Mouse (Mus musculus) midbrain, embryonic 16.5 days (tissue): ENCODE results near the gene Esr2. TPM values are rescaled to one million over a fixed set of nuclear protein-coding genes. Genes with fewer than 3 reads are reported as not detected.

Source experiments
- ATAC-seq: fragments of 200-750 bp; cut with Nextera tagmentation; 2 replicates; pipeline ENCODE4 v1.8.0; 2017; ENCODE audit warnings: moderate TSS enrichment
- H3K27ac ChIP-seq: fragments of 300-500 bp; sonication (generic); 2 replicates; pipeline ENCODE4 v1.5.1; 2014; ENCODE audit warnings: mild to moderate bottlenecking, low read length, mixed read lengths
- H3K27me3 ChIP-seq: fragments of 300-500 bp; sonication (generic); 2 replicates; pipeline ENCODE4 v1.6.1; 2014; ENCODE audit warnings: low read depth, low read length, mixed read lengths; ENCODE audit not compliant: control insufficient read depth, insufficient read depth
- H3K36me3 ChIP-seq: fragments of 300-500 bp; sonication (generic); 2 replicates; pipeline ENCODE4 v1.6.1; 2014; ENCODE audit warnings: mild to moderate bottlenecking, low read length, moderate library complexity, mixed read lengths; ENCODE audit not compliant: control insufficient read depth, insufficient read depth
- H3K4me1 ChIP-seq: fragments of 300-500 bp; sonication (generic); 2 replicates; pipeline ENCODE4 v1.6.1; 2014; ENCODE audit warnings: mild to moderate bottlenecking, low read length, mixed read lengths; ENCODE audit not compliant: control insufficient read depth, insufficient read depth
- H3K4me2 ChIP-seq: fragments of 300-500 bp; sonication (generic); 2 replicates; pipeline ENCODE4 v1.6.1; 2014; ENCODE audit warnings: mild to moderate bottlenecking, low read length, mixed read lengths
- H3K4me3 ChIP-seq: fragments of 300-500 bp; sonication (generic); 2 replicates; pipeline ENCODE4 v1.5.1; 2014; ENCODE audit warnings: low read depth, mild to moderate bottlenecking, low read length, moderate library complexity, mixed read lengths
- H3K9ac ChIP-seq: fragments of 300-500 bp; sonication (generic); 2 replicates; pipeline ENCODE4 v1.6.1; 2014; ENCODE audit warnings: low read depth, low read length, mixed read lengths
- H3K9me3 ChIP-seq: fragments of 300-500 bp; sonication (generic); replicated peaks from 2 replicates; pipeline ENCODE4 v1.6.1; 2014; ENCODE audit warnings: mild to moderate bottlenecking, low read length, mixed read lengths; ENCODE audit not compliant: control insufficient read depth, poor library complexity, severe bottlenecking
- WGBS: fragments of 180-500 bp; shearing (Covaris S2); extraction: QIAGEN DNeasy Blood & Tissue Kit; methylation state at CpG from one replicate; pipeline ENCODE4 v1.1.7; 2014; 5-methylcytosine and 5-hydroxymethylcytosine counted together
- polyA plus RNA-seq: library from polyadenylated mRNA; unstranded; fragments of >200 nt; fragmentation: Nextera tagmentation; extraction: Ambion mirVana; gene quantifications from 2 replicates; pipeline ENCODE4 v1.2.1, GENCODE M21; 2015

The Esr2 gene
- polyA plus RNA-seq, 1 experiment from 2014 or later = 0.44 TPM

- no peak for ATAC-seq
- peaks cover 28% of the 10 kb centered on the region for H3K4me1 ChIP-seq
- WGBS = 89% methylated on average over 9 of the region's 9 CpGs
- H3K36me3 ChIP-seq = peaks cover 10% of the 10 kb centered on the region; the same call in 1 of the 2 replicates
- H3K9ac ChIP-seq = no peak overlapping the region
- no peak overlapping the region for H3K4me3 ChIP-seq
- no peaks in the 10 kb centered on the region for H3K27me3 ChIP-seq
- no peaks in the 10 kb centered on the region for H3K9me3 ChIP-seq
- no peak overlapping the region for H3K27ac ChIP-seq
- H3K4me2 ChIP-seq = no peak overlapping the region
Observed at GRCm38 (mm10) chr12:76085066-76085465, 92.0 kb downstream of the Esr2 start.

GRCm38 (mm10) chr12:76081557-76082211 lies 95.4 kb downstream of the Esr2 start:
- peak overlapping the region; percentile 93 for H3K27ac ChIP-seq
- H3K36me3 ChIP-seq = no peaks in the 10 kb centered on the region
- H3K4me2 ChIP-seq = peak overlapping the region; percentile 61
- H3K27me3 ChIP-seq = no peaks in the 10 kb centered on the region
- H3K9ac ChIP-seq = peak overlapping the region; percentile 74
- H3K4me3 ChIP-seq = peak overlapping the region; percentile 50
- peaks cover 28% of the 10 kb centered on the region for H3K4me1 ChIP-seq
- 3% methylated on average over 22 of the region's 22 CpGs for WGBS
- ATAC-seq = peak; percentile 97
- H3K9me3 ChIP-seq = no peaks in the 10 kb centered on the region

DNA sequence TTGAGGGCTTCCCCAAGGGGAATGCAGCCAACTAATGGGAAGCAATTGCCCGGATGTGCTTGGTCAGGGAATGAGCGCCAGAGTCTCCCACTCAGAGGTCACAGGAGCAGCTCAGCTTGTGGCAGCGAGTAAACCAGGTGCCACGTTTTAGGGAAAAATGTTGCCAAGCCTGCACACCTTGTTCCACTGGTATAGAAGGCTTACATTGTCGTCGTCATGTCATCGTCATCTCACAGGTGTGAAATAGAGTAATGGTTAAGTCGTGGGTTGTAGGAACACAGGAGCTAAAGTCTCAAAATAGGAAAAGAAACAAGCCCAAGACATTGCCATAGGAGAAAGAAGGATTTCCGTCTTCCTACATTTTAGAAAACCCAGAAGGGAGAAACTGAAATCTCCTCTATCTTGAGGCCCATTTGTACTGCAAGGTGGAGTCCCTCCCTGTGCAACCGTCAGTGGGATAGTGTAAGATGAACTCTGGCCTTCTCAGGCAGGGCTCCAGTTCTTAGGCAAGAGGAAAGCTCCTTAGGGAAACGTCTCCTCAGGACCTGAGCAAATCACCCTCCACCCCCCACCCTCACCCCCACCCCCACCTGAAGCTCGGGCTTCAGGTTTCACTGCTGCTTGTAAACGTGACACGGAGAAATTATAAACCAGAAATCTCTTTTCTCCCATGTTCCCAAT lies 96.0 kb downstream of the Esr2 start:
- Histone ChIP-seq H3K9me3 (no peaks in the 10 kb centered on the region), H3K27ac (peak overlapping the region; percentile 93), H3K36me3 (no peaks in the 10 kb centered on the region), H3K4me1 (peaks cover 28% of the 10 kb centered on the region), H3K4me3 (peak overlapping the region; percentile 50), H3K4me2 (peak overlapping the region; percentile 61), H3K9ac (peak overlapping the region; percentile 74), H3K27me3 (no peaks in the 10 kb centered on the region)
- ATAC-seq = peak; percentile 30; the same call in 1 of the 2 replicates
- 43% methylated on average over 14 of the region's 14 CpGs for whole genome bisulfite sequencing

GRCm38 (mm10) chr12:76073981-76074380 lies 103.1 kb downstream of the Esr2 start:
- H3K27ac ChIP-seq = no peak overlapping the region
- WGBS = 33% methylated on average over 7 of the region's 7 CpGs
- no peak overlapping the region for H3K4me2 ChIP-seq
- peaks cover 3% of the 10 kb centered on the region for H3K4me1 ChIP-seq
- no peaks in the 10 kb centered on the region for H3K27me3 ChIP-seq
- no peaks in the 10 kb centered on the region for H3K9me3 ChIP-seq
- H3K36me3 ChIP-seq = no peaks in the 10 kb centered on the region
- H3K9ac ChIP-seq = no peak overlapping the region
- no peak for ATAC-seq
- H3K4me3 ChIP-seq = no peak overlapping the region

DNA sequence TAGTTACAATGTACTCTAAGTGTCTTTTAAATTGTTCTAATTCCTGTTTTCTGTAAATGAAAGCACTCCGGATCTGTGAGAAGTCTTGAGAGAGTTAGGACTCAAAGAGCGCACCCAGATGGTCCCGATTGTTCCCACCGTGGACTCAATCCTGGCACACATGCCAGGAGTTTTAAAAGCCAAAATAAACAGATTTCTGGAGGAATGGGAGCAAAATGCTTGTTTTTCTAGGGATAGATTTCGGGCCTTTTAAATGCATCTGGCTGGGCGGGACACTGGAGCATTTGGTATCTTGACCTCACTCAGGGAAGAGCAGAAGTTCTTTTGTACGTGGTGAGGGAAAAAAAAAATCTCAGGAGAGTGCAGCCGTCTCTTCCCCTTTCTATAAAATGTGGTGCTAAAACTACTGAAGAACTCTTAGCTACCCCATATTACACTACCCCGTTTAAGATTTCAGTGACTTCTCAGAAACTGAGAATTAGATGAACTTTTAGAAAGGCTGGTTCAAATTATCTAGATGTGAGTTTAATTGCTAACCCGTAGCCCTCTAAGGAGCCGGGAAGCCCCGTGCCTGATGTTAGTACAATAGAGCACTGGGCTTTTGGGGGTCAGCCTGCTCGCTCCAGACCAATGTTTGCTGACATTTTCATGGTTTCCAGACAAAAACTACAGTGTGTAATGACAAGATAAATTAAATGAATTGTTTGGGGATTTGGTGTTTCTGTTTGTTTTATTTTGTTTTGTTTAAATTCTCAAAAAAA lies 103.8 kb downstream of the Esr2 start:
- Histone ChIP-seq H3K4me3 (no peak overlapping the region), H3K9ac (no peak overlapping the region), H3K27me3 (no peaks in the 10 kb centered on the region), H3K4me2 (no peak overlapping the region), H3K27ac (no peak overlapping the region), H3K4me1 (peaks cover 3% of the 10 kb centered on the region), H3K9me3 (no peaks in the 10 kb centered on the region), H3K36me3 (no peaks in the 10 kb centered on the region)
- 16% methylated on average over 13 of the region's 13 CpGs for WGBS
- no peak for ATAC-seq

- peaks cover 3% of the 10 kb centered on the region for H3K4me1 ChIP-seq
- ATAC-seq = no peak
- H3K27me3 ChIP-seq = no peaks in the 10 kb centered on the region
- WGBS = 11% methylated on average over 19 of the region's 19 CpGs
- peak overlapping the region; percentile 12; the same call in 1 of the 2 replicates for H3K4me2 ChIP-seq
- H3K27ac ChIP-seq = no peak overlapping the region; the same call in 1 of the 2 replicates
- no peaks in the 10 kb centered on the region for H3K9me3 ChIP-seq
- no peak overlapping the region for H3K4me3 ChIP-seq
- H3K9ac ChIP-seq = peak overlapping the region; percentile 11; the same call in 1 of the 2 replicates
- no peaks in the 10 kb centered on the region for H3K36me3 ChIP-seq
Observed at GRCm38 (mm10) chr12:76071935-76072849, 104.9 kb downstream of the Esr2 start.

Other genes with a start within 250 kb of the Esr2 start
- not detected in 2 replicates for gene Tex21, start 69.5 kb upstream of the Esr2 start, polyA plus RNA-seq
- gene Mthfd1, start 78.0 kb upstream of the Esr2 start, polyA plus RNA-seq = 28.2 and 35.2 TPM in 2 replicates
- 10.6 and 11.6 TPM in 2 replicates for gene Akap5, start 147.6 kb upstream of the Esr2 start, polyA plus RNA-seq
- 14.7 and 15.7 TPM in 2 replicates for gene Zbtb25, start 192.3 kb upstream of the Esr2 start, polyA plus RNA-seq
- 3.1 and 3.4 TPM in 2 replicates for gene Zbtb1, start 193.0 kb upstream of the Esr2 start, polyA plus RNA-seq
- 6.2 and 7.6 TPM in 2 replicates for gene Hspa2, start 226.9 kb upstream of the Esr2 start, polyA plus RNA-seq
- 1.3 and 1.9 TPM in 2 replicates for gene Ppp1r36, start 240.3 kb upstream of the Esr2 start, polyA plus RNA-seq